Mouse (Mus musculus) kidney, adult 18-20 months (tissue): ENCODE measurements around the gene D17Wsu92e.
A peak's percentile ranks its signal among the peaks of the same experiment; 100 is the strongest.
"Not testable (repeated sequence)": the region's sequence is repeated elsewhere in the genome, so short reads cannot be mapped to it uniquely, and the experiment has no call there.

Experiments
- DNase-seq: peaks from one replicate; pipeline ENCODE4 v3.0.0; 2021

D17Wsu92e gene

GRCm38 (mm10) chr17:27820568-27821406, at the start of gene D17Wsu92e:
Gene D17Wsu92e, minus strand, starts transcription at chr17:27820648.
- DNase-seq, result peak; percentile 98

GRCm38 (mm10) chr17:27866737-27867136, 46.3 kb upstream of the D17Wsu92e start:
- no peak for DNase-seq

GRCm38 (mm10) chr17:27865461-27865860, 45.0 kb upstream of the D17Wsu92e start:
- DNase-seq, result no peak

- DNase-seq, result no peak
These were observed 38.7 kb upstream of the D17Wsu92e start for GRCm38 (mm10) chr17:27859131-27859530.

- no peak for DNase-seq
These were observed 37.4 kb upstream of the D17Wsu92e start for GRCm38 (mm10) chr17:27857649-27858475.

GRCm38 (mm10) chr17:27856798-27857648, 36.6 kb upstream of the D17Wsu92e start:
- peak; percentile 75 for DNase-seq

GRCm38 (mm10) chr17:27856265-27856797, 35.9 kb upstream of the D17Wsu92e start, which contains the start of gene Uhrf1bp1:
Gene Uhrf1bp1, plus strand, starts transcription at chr17:27856441.
- peak; percentile 84 for DNase-seq

- DNase-seq, result no peak
These were observed 30.6 kb upstream of the D17Wsu92e start for GRCm38 (mm10) chr17:27851076-27851475.

GRCm38 (mm10) chr17:27848351-27848750, 27.9 kb upstream of the D17Wsu92e start:
- DNase-seq, result no peak

- peak; percentile 97 for DNase-seq
These were observed 19.2 kb upstream of the D17Wsu92e start for GRCm38 (mm10) chr17:27839469-27840252.

GRCm38 (mm10) chr17:27837850-27838249, 17.4 kb upstream of the D17Wsu92e start, which contains the start of gene Snrpc:
Gene Snrpc, plus strand, starts transcription at chr17:27838150.
- DNase-seq, result not testable (repeated sequence)

GRCm38 (mm10) chr17:27830411-27830810, 10.0 kb upstream of the D17Wsu92e start:
- DNase-seq, result no peak

GRCm38 (mm10) chr17:27827511-27827910, 7.1 kb upstream of the D17Wsu92e start:
- DNase-seq, result no peak

GRCm38 (mm10) chr17:27826908-27827383, 6.5 kb upstream of the D17Wsu92e start:
- DNase-seq, result peak; percentile 25

GRCm38 (mm10) chr17:27825984-27826905, 5.8 kb upstream of the D17Wsu92e start:
- DNase-seq, result peak; percentile 66

- DNase-seq, result no peak
These were observed 5.1 kb upstream of the D17Wsu92e start for GRCm38 (mm10) chr17:27825539-27825938.

GRCm38 (mm10) chr17:27824941-27825340, 4.5 kb upstream of the D17Wsu92e start:
- no peak for DNase-seq

GRCm38 (mm10) chr17:27823142-27823905, 2.9 kb upstream of the D17Wsu92e start:
- no peak for DNase-seq
